Mouse (Mus musculus) thymus, adult 2 months (tissue): ENCODE measurements around the gene Man2b1. TPM values are rescaled to one million over a fixed set of nuclear protein-coding genes. Genes with fewer than 3 reads are reported as not detected.

Experiments
- DNase-seq: peaks from one replicate; pipeline ENCODE4 v3.0.0; 2021
- H3K27ac ChIP-seq: fragments of 200-500 bp; 2 replicates; pipeline ENCODE4 v1.5.1; 2012; ENCODE audit warnings: low read length, control low read depth; ENCODE audit not compliant: control insufficient read depth, insufficient read depth
- H3K27me3 ChIP-seq: fragments of 200-500 bp; 2 replicates; pipeline ENCODE4 v1.6.1; 2012; ENCODE audit warnings: mild to moderate bottlenecking, low read length, moderate library complexity, mixed read lengths; ENCODE audit not compliant: control insufficient read depth, insufficient read depth
- H3K36me3 ChIP-seq: fragments of 200-500 bp; 2 replicates; pipeline ENCODE4 v1.6.1; 2012; ENCODE audit warnings: mild to moderate bottlenecking, low read length, moderate library complexity; ENCODE audit not compliant: control insufficient read depth, insufficient read depth
- H3K4me1 ChIP-seq: fragments of 200-500 bp; replicated peaks from 2 replicates; pipeline ENCODE4 v1.6.1; 2012; ENCODE audit warnings: low read length; ENCODE audit not compliant: control insufficient read depth, insufficient read depth
- H3K4me3 ChIP-seq: fragments of 200-500 bp; 2 replicates; pipeline ENCODE4 v1.5.1; 2012; ENCODE audit warnings: mild to moderate bottlenecking, low read length, control low read depth, moderate library complexity; ENCODE audit not compliant: control insufficient read depth, insufficient read depth
- CTCF ChIP-seq: fragments of 200-500 bp; IDR thresholded peaks from 2 replicates; pipeline ENCODE4 v1.5.1; 2012; ENCODE audit warnings: mild to moderate bottlenecking, control low read depth, low read length, moderate library complexity, borderline replicate concordance; ENCODE audit not compliant: control insufficient read depth, poor library complexity, insufficient read depth; ENCODE audit errors: extremely low read depth
- POLR2A ChIP-seq: fragments of 200-500 bp; IDR thresholded peaks from 2 replicates; pipeline ENCODE4 v1.6.1; 2012; ENCODE audit warnings: mild to moderate bottlenecking, low read length, control low read depth, moderate library complexity; ENCODE audit not compliant: control insufficient read depth, poor library complexity, insufficient read depth; ENCODE audit errors: extremely low read depth
- WGBS: fragments of 180-500 bp; shearing (Covaris S2); methylation state at CpG from one replicate; pipeline ENCODE4 v1.1.7; 2018; 5-methylcytosine and 5-hydroxymethylcytosine counted together
- polyA plus RNA-seq: library from polyadenylated mRNA; depleted of rRNA; stranded (reverse); fragments of >200 nt; gene quantifications from 2 replicates; pipeline ENCODE4 v1.2.3, GENCODE M21; 2012

The Man2b1 gene
- polyA plus RNA-seq, 1 experiment: 210 TPM

GRCm38 (mm10) chr8:85091526-85092090 is 8.5 kb downstream of the Man2b1 start:
- peaks cover 62% of the 10 kb centered on the region for H3K36me3 ChIP-seq
- 95% methylated on average over 21 of the region's 21 CpGs for WGBS

DNA sequence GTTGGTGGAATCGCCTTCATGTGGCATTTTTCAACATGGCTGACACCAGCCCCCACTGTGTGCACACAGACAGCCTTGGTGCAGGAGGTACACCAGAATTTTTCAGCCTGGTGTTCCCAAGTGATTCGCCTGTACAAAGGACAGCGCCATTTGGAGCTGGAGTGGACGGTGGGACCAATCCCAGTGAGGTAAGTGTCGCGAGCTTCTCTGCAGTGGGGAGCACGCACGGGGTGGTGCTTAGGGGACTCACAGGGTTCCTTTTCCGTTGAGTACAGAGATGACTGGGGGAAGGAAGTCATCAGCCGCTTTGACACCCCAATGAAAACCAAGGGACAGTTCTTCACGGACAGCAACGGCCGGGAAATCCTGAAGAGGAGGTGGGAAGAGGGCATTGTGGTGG is 12.0 kb downstream of the Man2b1 start:
- no peak overlapping the region for H3K4me3 ChIP-seq
- H3K4me1 ChIP-seq: no peaks in the 10 kb centered on the region
- 97% methylated on average over 13 of the region's 13 CpGs for WGBS
- H3K36me3 ChIP-seq: peaks cover 57% of the 10 kb centered on the region
- no peaks in the 10 kb centered on the region for H3K27me3 ChIP-seq
- H3K27ac ChIP-seq: no peak overlapping the region
- no peak for DNase-seq
- TF ChIP-seq CTCF: no peak
- TF ChIP-seq POLR2A: no peak

More at GRCm38 (mm10) chr8:85091526-85092090, 8.5 kb downstream of the Man2b1 start:
- Histone ChIP-seq H3K27me3 (no peaks in the 10 kb centered on the region), H3K4me1 (no peaks in the 10 kb centered on the region), H3K4me3 (no peak overlapping the region), H3K27ac (no peak overlapping the region)
- no peak for DNase-seq
- TF ChIP-seq CTCF (no peak), POLR2A (no peak)

DNA sequence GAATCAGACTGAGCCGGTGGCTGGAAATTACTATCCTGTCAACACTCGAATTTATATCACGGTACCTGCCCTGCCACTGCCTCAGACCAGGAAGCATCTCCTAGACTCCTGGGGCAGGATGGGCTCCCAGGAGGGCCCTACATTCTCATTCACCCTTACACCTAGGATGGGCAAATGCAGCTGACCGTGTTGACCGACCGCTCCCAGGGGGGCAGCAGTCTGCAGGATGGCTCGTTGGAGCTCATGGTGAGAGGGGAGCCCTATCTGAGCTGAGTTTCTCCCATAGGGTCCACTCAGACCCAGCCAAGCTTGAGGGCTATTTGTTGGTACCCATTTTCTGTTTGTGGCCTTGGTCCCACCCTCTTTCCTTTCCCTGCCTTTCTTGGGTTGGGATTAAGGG is 12.5 kb downstream of the Man2b1 start:
- no peak for TF ChIP-seq POLR2A
- TF ChIP-seq CTCF: no peak
- Histone ChIP-seq H3K27ac (no peak overlapping the region), H3K36me3 (peaks cover 57% of the 10 kb centered on the region), H3K4me1 (0 out of 2 replicates have a peak, but pooled peaks cover 2% of the 10 kb centered on the region), H3K4me3 (no peak overlapping the region), H3K27me3 (no peaks in the 10 kb centered on the region)
- WGBS: 96% methylated on average over 7 of the region's 7 CpGs
- DNase-seq: no peak

DNA sequence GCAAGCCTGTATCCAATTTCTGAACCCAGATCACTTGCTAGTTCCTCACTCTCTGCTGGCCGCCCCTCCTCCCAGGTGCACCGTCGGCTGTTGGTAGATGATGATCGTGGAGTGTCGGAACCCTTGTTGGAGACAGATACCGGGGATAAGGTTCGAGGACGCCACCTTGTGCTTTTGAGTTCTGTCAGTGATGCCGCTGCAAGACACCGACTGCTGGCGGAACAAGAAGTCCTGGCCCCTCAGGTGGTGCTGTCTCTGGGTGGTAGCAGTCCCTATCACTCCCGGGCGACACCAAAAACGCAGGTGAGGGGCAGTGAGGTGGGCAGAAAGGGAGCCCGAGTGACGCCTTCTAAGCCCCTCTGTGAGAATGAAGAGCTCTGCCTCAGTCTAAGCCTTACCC is 13.1 kb downstream of the Man2b1 start:
- Histone ChIP-seq H3K27me3 (no peaks in the 10 kb centered on the region), H3K4me1 (0 out of 2 replicates have a peak, but pooled peaks cover 2% of the 10 kb centered on the region), H3K36me3 (peaks cover 51% of the 10 kb centered on the region), H3K27ac (no peak overlapping the region), H3K4me3 (no peak overlapping the region)
- DNase-seq: no peak
- TF ChIP-seq POLR2A: no peak
- TF ChIP-seq CTCF: no peak
- 94% methylated on average over 16 of the region's 16 CpGs for WGBS

DNA sequence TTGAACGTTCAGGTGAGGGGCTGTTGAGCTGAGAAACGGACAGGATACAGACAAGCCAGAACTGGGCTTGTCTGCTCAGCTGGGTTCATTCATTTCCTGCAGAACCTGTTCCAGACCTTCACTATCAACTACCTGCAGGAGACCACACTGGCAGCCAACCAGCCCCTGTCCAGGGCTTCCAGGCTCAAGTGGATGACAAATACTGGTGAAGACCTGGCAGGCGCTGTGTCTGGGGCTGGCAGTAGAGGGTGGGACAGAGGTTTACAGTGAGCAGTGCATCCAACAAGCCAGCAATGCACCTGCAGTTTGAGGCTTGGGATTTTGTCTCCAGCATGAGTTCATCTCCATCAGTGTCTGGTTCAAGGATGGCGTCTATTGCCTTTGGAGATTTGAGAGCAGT is 13.8 kb downstream of the Man2b1 start:
- Histone ChIP-seq H3K36me3 (peaks cover 51% of the 10 kb centered on the region), H3K4me1 (0 out of 2 replicates have a peak, but pooled peaks cover 2% of the 10 kb centered on the region), H3K27ac (no peak overlapping the region), H3K4me3 (no peak overlapping the region), H3K27me3 (no peaks in the 10 kb centered on the region)
- TF ChIP-seq POLR2A (no peak), CTCF (no peak)
- WGBS: 93% methylated on average over 4 of the region's 4 CpGs
- DNase-seq: no peak

GRCm38 (mm10) chr8:85100076-85100665 is 17.1 kb downstream of the Man2b1 start:
- WGBS: 72% methylated on average over 4 of the region's 4 CpGs
- no peaks in the 10 kb centered on the region for H3K27me3 ChIP-seq
- H3K36me3 ChIP-seq: peaks cover 29% of the 10 kb centered on the region
- no peak for TF ChIP-seq CTCF
- TF ChIP-seq POLR2A: no peak
- H3K4me3 ChIP-seq: no peak overlapping the region
- 0 out of 2 replicates have a peak, but pooled peaks cover 2% of the 10 kb centered on the region for H3K4me1 ChIP-seq
- H3K27ac ChIP-seq: no peak overlapping the region
- no peak for DNase-seq
